Mouse (Mus musculus) small intestine, adult 2 months (tissue): Measurements from ENCODE around the gene Foxp1. TPM values are rescaled to one million over a fixed set of nuclear protein-coding genes. Genes with fewer than 3 reads are reported as not detected.

ENCODE experiments used
- H3K27ac ChIP-seq: fragments of 200-500 bp; 2 replicates; pipeline ENCODE4 v1.5.1; 2012; ENCODE audit warnings: low read depth, low read length, control low read depth, inconsistent platforms; ENCODE audit not compliant: insufficient read depth
- H3K27me3 ChIP-seq: fragments of 200-500 bp; 2 replicates; pipeline ENCODE4 v1.6.1; 2012; ENCODE audit warnings: mild to moderate bottlenecking, moderate library complexity, low read length, inconsistent platforms; ENCODE audit not compliant: control insufficient read depth, insufficient read depth
- H3K36me3 ChIP-seq: fragments of 200-500 bp; 2 replicates; pipeline ENCODE4 v1.6.1; 2012; ENCODE audit warnings: mild to moderate bottlenecking, low read length, control low read depth, inconsistent platforms; ENCODE audit not compliant: control insufficient read depth, insufficient read depth
- H3K4me1 ChIP-seq: fragments of 200-500 bp; 2 replicates; pipeline ENCODE4 v1.6.1; 2012; ENCODE audit warnings: low read length, inconsistent platforms, mixed read lengths; ENCODE audit not compliant: control insufficient read depth, insufficient read depth, insufficient read length
- H3K4me3 ChIP-seq: fragments of 200-500 bp; 2 replicates; pipeline ENCODE4 v1.5.1; 2012; ENCODE audit warnings: low read depth, mild to moderate bottlenecking, control low read depth, inconsistent platforms, low read length, moderate library complexity
- CTCF ChIP-seq: fragments of 200-500 bp; IDR thresholded peaks from 2 replicates; pipeline ENCODE4 v1.5.1; 2012; ENCODE audit warnings: low read depth, mild to moderate bottlenecking, control low read depth, inconsistent platforms, low read length, moderate library complexity, mixed read lengths; ENCODE audit not compliant: insufficient replicate concordance, insufficient read length; ENCODE audit errors: extremely low read depth
- POLR2A ChIP-seq: fragments of 200-500 bp; IDR thresholded peaks from 2 replicates; pipeline ENCODE4 v1.6.1; 2012; ENCODE audit warnings: low read depth, mild to moderate bottlenecking, control low read depth, inconsistent platforms, low read length, moderate library complexity
- WGBS: fragments of 180-500 bp; shearing (Covaris S2); methylation state at CpG from one replicate; pipeline ENCODE4 v1.1.7; 2018; 5-methylcytosine and 5-hydroxymethylcytosine counted together
- polyA plus RNA-seq: library from polyadenylated mRNA; depleted of rRNA; stranded (reverse); fragments of >200 nt; gene quantifications from 2 replicates; pipeline ENCODE4 v1.2.3, GENCODE M21; 2012

The Foxp1 gene
- polyA plus RNA-seq, 1 experiment: 52.2 TPM

DNA sequence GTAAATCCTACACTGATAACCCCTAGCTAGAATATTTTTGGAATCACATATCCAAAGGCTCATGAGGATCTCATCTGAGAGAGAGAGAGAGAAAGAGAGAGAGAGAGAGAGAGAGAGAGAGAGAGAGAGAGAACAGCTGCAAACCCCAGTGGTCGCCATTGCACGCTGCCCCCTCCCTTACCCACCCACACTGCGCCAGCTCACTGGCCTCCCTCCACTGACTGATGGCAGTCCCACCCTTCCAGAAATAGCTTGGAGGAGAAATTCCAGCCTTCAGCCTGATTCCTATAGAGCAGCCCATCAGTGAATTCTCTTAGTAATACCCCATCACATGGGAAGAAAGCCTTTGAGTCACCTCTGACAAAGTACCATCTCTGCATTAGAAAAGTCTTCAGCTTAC is 271.3 kb downstream of the Foxp1 start:
- no peak for TF ChIP-seq POLR2A
- no peak for TF ChIP-seq CTCF
- Histone ChIP-seq H3K27ac (no peak overlapping the region), H3K36me3 (peaks cover 3% of the 10 kb centered on the region; the same call in 1 of the 2 replicates), H3K27me3 (no peaks in the 10 kb centered on the region), H3K4me3 (no peak overlapping the region), H3K4me1 (no peaks in the 10 kb centered on the region)
- WGBS: 98% methylated on average over 3 of the region's 3 CpGs

DNA sequence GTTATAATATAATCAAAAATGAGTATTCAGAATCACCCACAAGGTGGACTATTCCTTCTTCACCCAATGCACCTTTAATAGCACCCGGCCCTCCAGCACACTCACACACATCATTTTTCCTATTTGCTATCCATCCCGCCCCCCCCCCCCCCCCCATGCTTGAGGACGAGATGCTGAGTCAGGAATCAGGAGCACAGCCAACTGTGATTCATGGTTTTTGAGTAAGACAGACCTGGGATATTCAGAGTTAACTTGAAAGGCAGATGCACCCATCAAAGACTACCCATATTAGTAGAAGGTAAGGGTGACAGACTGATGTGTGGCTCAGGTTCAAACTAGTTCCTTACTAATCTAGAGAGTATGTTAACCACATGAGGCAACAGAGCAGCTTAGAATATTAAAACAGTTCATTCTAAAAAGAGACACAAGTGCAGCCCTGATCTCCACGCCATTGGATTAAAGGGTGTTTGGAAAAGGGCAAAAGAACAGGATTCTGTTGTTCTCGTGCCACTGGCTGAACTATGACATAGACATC is 273.0 kb downstream of the Foxp1 start:
- no peak for TF ChIP-seq CTCF
- no peak for TF ChIP-seq POLR2A
- Histone ChIP-seq H3K27me3 (no peaks in the 10 kb centered on the region), H3K36me3 (peaks cover 3% of the 10 kb centered on the region), H3K4me1 (no peaks in the 10 kb centered on the region), H3K27ac (no peak overlapping the region), H3K4me3 (no peak overlapping the region)
- 83% methylated on average over 5 of the region's 5 CpGs for WGBS

DNA sequence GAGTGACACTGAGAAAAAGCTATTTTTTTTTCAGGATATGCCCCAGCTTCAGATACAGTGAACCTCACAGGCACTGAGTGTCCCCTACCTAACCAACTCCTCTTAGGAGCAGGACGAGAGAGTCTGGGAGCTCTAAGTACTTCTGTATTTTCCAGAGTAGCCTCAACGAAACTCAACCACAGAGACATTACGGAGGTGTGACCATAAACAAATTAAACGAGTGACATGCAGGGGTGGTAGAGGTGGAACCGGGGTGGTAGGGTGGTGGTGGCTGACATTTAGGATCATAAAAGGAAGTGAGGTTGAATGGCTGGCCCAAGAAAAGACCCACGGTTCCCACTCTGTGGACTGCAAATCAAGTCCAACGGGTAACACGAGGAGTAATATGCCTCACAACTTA is 274.1 kb downstream of the Foxp1 start:
- Histone ChIP-seq H3K36me3 (peaks cover 3% of the 10 kb centered on the region), H3K27me3 (no peaks in the 10 kb centered on the region), H3K4me1 (no peaks in the 10 kb centered on the region), H3K27ac (no peak overlapping the region), H3K4me3 (no peak overlapping the region)
- 75% methylated on average over 8 of the region's 8 CpGs for WGBS
- TF ChIP-seq POLR2A: no peak
- no peak for TF ChIP-seq CTCF

DNA sequence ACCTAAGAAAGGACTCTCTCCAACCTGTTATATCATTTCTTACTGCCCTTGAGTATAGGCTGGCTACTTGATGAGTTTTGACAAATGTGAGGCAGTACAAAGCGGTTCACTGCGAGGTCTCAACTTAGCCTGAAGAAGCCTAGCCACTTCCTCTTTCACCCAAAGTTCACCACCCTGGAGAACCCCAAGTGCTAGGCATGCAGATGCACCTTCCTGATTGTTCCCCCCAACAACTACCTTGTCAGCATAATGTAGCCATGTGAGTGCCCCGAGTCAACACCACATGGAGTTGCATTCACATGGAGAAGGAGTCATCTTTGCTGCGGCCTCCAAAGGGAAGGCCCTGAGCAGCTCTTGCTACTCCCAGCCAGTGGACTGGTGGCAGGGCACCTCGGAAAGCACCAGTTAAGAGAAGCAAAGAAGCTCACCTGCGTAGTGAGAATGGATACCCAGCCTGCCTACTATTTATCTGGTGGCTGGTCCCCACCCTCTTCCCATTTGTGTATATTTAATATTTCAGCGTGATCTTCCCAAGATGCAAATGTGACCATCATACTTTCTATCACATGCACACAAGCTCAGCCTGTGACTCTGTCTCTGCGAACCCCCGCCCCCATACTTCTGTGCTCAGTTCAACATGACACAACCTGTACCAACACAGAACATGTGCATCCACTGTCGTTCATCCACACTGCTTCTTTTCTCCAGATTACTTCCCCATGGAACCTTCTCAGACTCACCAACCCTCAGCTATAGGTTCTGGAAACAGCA is 280.7 kb downstream of the Foxp1 start:
- Histone ChIP-seq H3K27ac (no peak overlapping the region), H3K27me3 (no peaks in the 10 kb centered on the region), H3K4me3 (no peak overlapping the region), H3K36me3 (no peaks in the 10 kb centered on the region; the same call in 1 of the 2 replicates), H3K4me1 (no peaks in the 10 kb centered on the region)
- TF ChIP-seq CTCF (no peak), POLR2A (no peak)
- 89% methylated on average over 10 of the region's 10 CpGs for whole genome bisulfite sequencing

DNA sequence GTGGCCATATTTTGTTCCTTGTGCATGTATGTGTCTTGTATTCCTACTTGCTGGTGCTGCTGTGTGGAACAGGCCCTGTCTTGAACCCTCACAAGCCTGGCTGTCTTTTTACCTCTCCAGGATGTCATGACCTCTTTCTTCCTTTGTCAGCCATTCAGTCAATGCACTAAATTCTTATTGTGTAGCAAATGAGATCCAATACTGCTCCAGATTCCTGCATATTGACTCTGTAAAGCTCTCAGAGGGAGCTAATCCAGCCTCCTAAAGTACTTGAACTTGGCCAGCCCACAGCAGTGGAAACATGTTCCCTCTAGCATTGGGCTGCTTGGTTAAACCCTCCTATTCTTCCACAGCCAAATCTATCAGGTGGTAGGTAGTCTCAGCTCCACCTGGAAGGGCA is 281.8 kb downstream of the Foxp1 start:
- H3K27me3 ChIP-seq: no peaks in the 10 kb centered on the region
- no peaks in the 10 kb centered on the region for H3K4me1 ChIP-seq
- H3K27ac ChIP-seq: no peak overlapping the region
- no peaks in the 10 kb centered on the region; the same call in 1 of the 2 replicates for H3K36me3 ChIP-seq
- no peak overlapping the region for H3K4me3 ChIP-seq
- TF ChIP-seq POLR2A (no peak), CTCF (no peak)

DNA sequence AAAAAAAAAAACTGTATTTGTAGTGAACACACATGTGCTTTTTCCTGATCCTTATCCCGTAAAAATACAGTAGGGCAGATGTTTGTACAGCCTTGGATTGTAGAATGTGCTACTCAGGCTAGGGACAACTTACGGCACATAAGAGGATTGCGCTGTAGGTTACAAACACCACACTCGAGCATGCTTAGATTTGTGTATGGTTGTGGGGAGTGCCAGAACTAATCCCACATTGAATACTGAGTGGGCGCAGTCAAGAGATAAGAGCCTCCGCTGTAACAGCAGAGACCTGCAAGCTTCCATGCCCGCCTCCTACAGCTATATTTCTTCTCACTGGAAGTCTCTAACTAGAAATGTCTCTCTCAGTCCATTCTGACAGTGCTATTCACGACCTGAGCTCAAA is 286.9 kb downstream of the Foxp1 start:
- Histone ChIP-seq H3K27ac (no peak overlapping the region), H3K4me1 (no peaks in the 10 kb centered on the region), H3K27me3 (no peaks in the 10 kb centered on the region), H3K36me3 (no peaks in the 10 kb centered on the region; the same call in 1 of the 2 replicates), H3K4me3 (no peak overlapping the region)
- TF ChIP-seq POLR2A: no peak
- no peak for TF ChIP-seq CTCF
- 83% methylated on average over 8 of the region's 8 CpGs for WGBS

DNA sequence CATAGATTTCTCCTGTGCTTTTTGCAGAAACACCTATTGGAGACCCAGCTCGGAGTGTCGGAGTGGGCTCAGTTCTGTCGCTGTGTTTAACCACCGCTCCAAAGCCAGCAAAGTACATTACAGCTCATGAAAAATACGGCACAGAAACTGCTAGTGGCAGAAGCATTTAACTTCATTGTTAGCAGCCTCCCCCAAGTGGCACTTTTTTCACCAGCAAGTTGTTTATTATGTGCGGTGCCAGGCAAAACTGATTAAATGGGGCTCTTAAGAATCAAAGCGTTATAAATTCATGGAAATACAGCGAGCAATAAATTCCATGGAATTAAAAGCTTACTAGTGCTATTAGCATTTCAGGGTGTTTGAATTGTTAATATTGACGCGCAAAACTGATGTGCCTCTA is 289.1 kb downstream of the Foxp1 start:
- peaks cover 2% of the 10 kb centered on the region for H3K36me3 ChIP-seq
- H3K4me1 ChIP-seq: no peaks in the 10 kb centered on the region
- no peak overlapping the region for H3K27ac ChIP-seq
- no peak overlapping the region for H3K4me3 ChIP-seq
- H3K27me3 ChIP-seq: no peaks in the 10 kb centered on the region
- TF ChIP-seq POLR2A: no peak
- TF ChIP-seq CTCF: no peak
- 91% methylated on average over 10 of the region's 10 CpGs for WGBS
